Mouse (Mus musculus) bone marrow, adult 2 months (tissue): ENCODE results near the gene Cfap69. TPM values are rescaled to one million over a fixed set of nuclear protein-coding genes. Genes with fewer than 3 reads are reported as not detected.
"Not testable (repeated sequence)": the region's sequence is repeated elsewhere in the genome, so short reads cannot be mapped to it uniquely, and the experiment has no call there.

Experiments used
- H3K27ac ChIP-seq: fragments of 200-500 bp; 2 replicates; pipeline ENCODE4 v1.5.1; 2012; ENCODE audit warnings: low read depth, mild to moderate bottlenecking, control low read depth, inconsistent platforms, low read length; ENCODE audit not compliant: control insufficient read depth, poor library complexity, insufficient read depth
- H3K4me1 ChIP-seq: fragments of 200-500 bp; 2 replicates; pipeline ENCODE4 v1.6.1; 2011; ENCODE audit warnings: low read length; ENCODE audit not compliant: control insufficient read depth, insufficient read depth
- H3K4me3 ChIP-seq: fragments of 200-500 bp; replicated peaks from 2 replicates; pipeline ENCODE3; 2011; ENCODE audit warnings: mild to moderate bottlenecking, low read depth, low read length, control low read depth; ENCODE audit not compliant: control insufficient read depth
- CTCF ChIP-seq: fragments of 200-500 bp; IDR thresholded peaks from 2 replicates; pipeline ENCODE4 v1.5.1; 2011; ENCODE audit warnings: low read length, control low read depth; ENCODE audit not compliant: control insufficient read depth, insufficient read depth
- POLR2A ChIP-seq: fragments of 200-500 bp; IDR thresholded peaks from 2 replicates; pipeline ENCODE4 v1.6.1; 2011; ENCODE audit warnings: low read depth, mild to moderate bottlenecking, control low read depth, low read length, borderline replicate concordance; ENCODE audit not compliant: control insufficient read depth
- whole genome bisulfite sequencing: fragments of 180-500 bp; shearing (Covaris S2); methylation state at CpG from one replicate; pipeline ENCODE4 v1.1.7; 2018; 5-methylcytosine and 5-hydroxymethylcytosine counted together
- polyA plus RNA-seq: library from polyadenylated mRNA; stranded (reverse); fragments of >200 nt; gene quantifications from 2 replicates; pipeline ENCODE4 v1.2.4, GENCODE M21; 2011; ENCODE audit warnings: low replicate concordance; ENCODE audit not compliant: missing spikeins, insufficient read depth, insufficient read length

Gene Cfap69
- polyA plus RNA-seq, 1 experiment, result not detected

- TF ChIP-seq CTCF (no peak), POLR2A (no peak)
- H3K4me3 ChIP-seq, result no peak overlapping the region
- H3K27ac ChIP-seq, result no peak overlapping the region
- WGBS, result 2% methylated on average over 28 of the region's 29 CpGs
- H3K4me1 ChIP-seq, result no peaks in the 10 kb centered on the region
Observed at GRCm38 (mm10) chr5:5693541-5693955, 29.5 kb upstream of the Cfap69 start.

- TF ChIP-seq CTCF (no peak), POLR2A (no peak)
- H3K27ac ChIP-seq, result no peak overlapping the region
- H3K4me1 ChIP-seq, result no peaks in the 10 kb centered on the region
- H3K4me3 ChIP-seq, result no peak overlapping the region
- WGBS, result 66% methylated on average over 4 of the region's 4 CpGs
Observed at GRCm38 (mm10) chr5:5692167-5692738, 28.2 kb upstream of the Cfap69 start.

GRCm38 (mm10) chr5:5688945-5689540 is 25.0 kb upstream of the Cfap69 start:
- no peaks in the 10 kb centered on the region for H3K4me1 ChIP-seq
- no peak overlapping the region for H3K27ac ChIP-seq
- TF ChIP-seq CTCF (no peak), POLR2A (no peak)
- WGBS, result 73% methylated on average over 8 of the region's 8 CpGs
- H3K4me3 ChIP-seq, result no peak overlapping the region

- 81% methylated on average over 6 of the region's 6 CpGs for WGBS
- no peak for TF ChIP-seq CTCF
- no peak for TF ChIP-seq POLR2A
- Histone ChIP-seq H3K4me3 (no peak overlapping the region), H3K27ac (no peak overlapping the region), H3K4me1 (no peaks in the 10 kb centered on the region)
Observed at GRCm38 (mm10) chr5:5688228-5688627, 24.2 kb upstream of the Cfap69 start.

GRCm38 (mm10) chr5:5686973-5687372 is 22.9 kb upstream of the Cfap69 start:
- Histone ChIP-seq H3K4me3 (no peak overlapping the region), H3K27ac (no peak overlapping the region), H3K4me1 (no peaks in the 10 kb centered on the region)
- WGBS, result 36% methylated on average over 1 of the region's 1 CpGs
- TF ChIP-seq POLR2A (no peak), CTCF (no peak)

- WGBS, result 69% methylated on average over 2 of the region's 2 CpGs
- not testable (repeated sequence) for H3K4me1 ChIP-seq, H3K27ac ChIP-seq, H3K4me3 ChIP-seq
Observed at GRCm38 (mm10) chr5:5684946-5685345, 20.9 kb upstream of the Cfap69 start.

GRCm38 (mm10) chr5:5683292-5683691 is 19.3 kb upstream of the Cfap69 start:
- Histone ChIP-seq H3K4me1 (no peaks in the 10 kb centered on the region), H3K4me3 (no peak overlapping the region), H3K27ac (no peak overlapping the region)
- TF ChIP-seq CTCF, result no peak
- no peak for TF ChIP-seq POLR2A
- 60% methylated on average over 4 of the region's 4 CpGs for WGBS

GRCm38 (mm10) chr5:5679459-5679858 is 15.4 kb upstream of the Cfap69 start:
- Histone ChIP-seq H3K4me3 (no peak overlapping the region), H3K4me1 (no peaks in the 10 kb centered on the region), H3K27ac (no peak overlapping the region)
- TF ChIP-seq POLR2A, result no peak
- TF ChIP-seq CTCF, result no peak

GRCm38 (mm10) chr5:5676082-5676481 is 12.0 kb upstream of the Cfap69 start:
- TF ChIP-seq CTCF (no peak), POLR2A (no peak)
- H3K4me3 ChIP-seq, result no peak overlapping the region
- no peak overlapping the region for H3K27ac ChIP-seq
- WGBS, result 65% methylated on average over 3 of the region's 3 CpGs
- H3K4me1 ChIP-seq, result no peaks in the 10 kb centered on the region
